Mouse (Mus musculus): ENCODE measurements around the gene Lss. TPM values are rescaled to one million over a fixed set of nuclear protein-coding genes. Genes with fewer than 3 reads are reported as not detected.

The Lss gene
- 10 to 100 TPM; 49.1 to 67.2 (median 58.5) TPM for total RNA-seq (2022)

- DNase-seq (ENCODE audit: low spot score in 2 of 2) = peak; percentile 86 to 98
These were observed at the start of gene Lss for GRCm38 (mm10) chr10:76531375-76531774. Lss (plus strand) TSS chr10:76531588.

DNA sequence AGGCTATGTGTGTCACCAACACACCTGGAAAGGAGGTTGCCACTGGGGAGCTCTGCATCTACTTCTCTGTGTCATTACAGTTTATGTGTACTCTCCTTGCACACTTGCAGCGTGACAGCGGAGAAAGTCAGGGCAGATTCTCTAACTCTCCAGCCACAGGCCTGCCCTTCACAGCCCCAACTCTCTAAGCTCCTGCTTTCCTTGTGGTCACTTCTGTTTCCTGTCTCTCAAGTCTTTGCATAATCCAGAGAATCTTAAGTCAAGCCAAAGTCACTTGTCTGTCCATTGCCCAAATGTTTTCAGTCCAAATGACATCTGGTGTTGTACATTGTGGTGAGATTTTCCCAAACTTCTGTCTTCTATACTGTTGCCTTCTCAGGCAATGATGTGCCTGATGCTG, 45.1 kb upstream of the Lss start:
- no peak for DNase-seq (ENCODE audit: low spot score in 2 of 2)

DNA sequence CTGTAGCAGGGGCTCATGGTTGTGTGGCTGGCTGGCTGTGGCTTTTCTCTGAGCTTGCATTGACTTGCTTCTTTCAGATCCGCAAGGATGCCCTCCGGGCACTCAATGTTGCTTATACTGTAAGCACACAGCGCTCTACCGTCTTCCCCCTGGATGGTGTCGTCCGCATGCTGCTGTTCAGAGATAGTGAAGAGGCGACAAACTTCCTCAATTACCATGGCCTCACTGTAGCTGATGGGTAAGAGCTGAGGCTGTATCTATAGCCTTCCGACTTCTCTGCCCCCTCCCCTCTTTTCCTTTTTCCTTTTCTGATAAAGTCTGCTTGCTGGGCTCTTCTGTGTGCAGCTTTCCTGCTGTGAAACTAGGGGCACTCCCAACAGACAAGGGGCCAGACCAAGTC, 43.1 kb upstream of the Lss start:
- no peak for DNase-seq (ENCODE audit: low spot score in 2 of 2)

DNA sequence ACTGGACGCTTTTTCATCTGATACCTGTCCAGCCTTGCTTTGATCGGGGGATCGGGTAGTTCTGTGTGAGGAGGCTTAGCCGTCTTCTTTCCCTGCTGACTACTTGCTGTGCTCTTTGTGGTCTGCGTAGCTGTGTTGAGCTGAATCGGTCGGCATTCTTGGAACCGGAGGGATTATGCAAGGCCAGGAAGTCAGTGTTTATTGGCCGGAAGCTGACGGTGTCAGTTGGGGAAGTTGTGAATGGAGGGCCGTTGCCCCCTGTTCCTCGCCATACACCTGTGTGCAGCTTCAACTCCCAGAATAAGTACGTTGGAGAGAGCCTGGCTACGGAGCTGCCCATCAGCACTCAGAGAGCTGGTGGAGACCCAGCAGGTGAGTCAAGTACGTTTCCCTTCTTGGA, 42.2 kb upstream of the Lss start:
- no peak for DNase-seq (ENCODE audit: low spot score in 2 of 2)

DNA sequence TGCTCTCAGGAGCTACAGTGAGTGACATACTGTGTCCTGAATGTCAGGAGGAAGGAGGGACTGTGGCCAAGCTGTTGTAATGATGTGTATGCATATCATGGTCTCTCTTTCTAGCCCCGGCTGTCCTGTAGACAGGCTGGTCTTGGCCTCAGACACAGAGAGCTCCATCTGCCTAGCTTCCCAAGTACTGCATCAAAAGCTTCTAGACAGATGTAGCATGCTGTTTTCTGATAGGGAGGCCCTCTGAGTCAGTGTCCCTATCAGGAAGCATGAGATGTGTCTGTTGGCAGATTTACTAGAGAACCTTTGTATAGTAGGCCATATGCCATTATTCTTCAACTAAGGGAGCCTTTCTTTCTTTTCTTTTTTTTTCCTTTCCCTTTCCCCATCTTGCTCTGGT, 37.9 kb upstream of the Lss start:
- no peak for DNase-seq (ENCODE audit: low spot score in 2 of 2)

GRCm38 (mm10) chr10:76495501-76495900, 35.9 kb upstream of the Lss start:
- DNase-seq (ENCODE audit: low spot score in 2 of 2) = no peak

DNA sequence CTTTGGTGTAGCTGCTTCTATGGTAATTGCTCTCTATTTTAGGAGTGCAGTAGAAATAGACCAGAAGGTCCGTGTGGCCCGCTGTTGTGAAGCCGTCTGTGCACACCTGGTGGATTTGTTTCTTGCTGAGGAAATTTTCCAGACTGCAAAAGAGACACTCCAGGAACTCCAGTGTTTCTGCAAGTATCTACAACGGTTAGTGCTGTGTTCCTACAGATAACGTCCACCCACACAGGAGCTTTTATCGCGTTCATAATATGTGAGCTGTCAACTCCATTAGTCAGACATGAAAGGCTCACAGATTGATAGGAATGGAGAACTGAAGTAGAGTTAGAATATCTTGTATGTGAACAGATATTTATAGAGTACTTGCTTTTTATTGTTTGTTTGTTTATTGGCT, 35.0 kb upstream of the Lss start:
- DNase-seq (ENCODE audit: low spot score in 2 of 2) = no peak

GRCm38 (mm10) chr10:76497522-76497921, 33.9 kb upstream of the Lss start:
- DNase-seq (ENCODE audit: low spot score in 2 of 2) = no peak

DNA sequence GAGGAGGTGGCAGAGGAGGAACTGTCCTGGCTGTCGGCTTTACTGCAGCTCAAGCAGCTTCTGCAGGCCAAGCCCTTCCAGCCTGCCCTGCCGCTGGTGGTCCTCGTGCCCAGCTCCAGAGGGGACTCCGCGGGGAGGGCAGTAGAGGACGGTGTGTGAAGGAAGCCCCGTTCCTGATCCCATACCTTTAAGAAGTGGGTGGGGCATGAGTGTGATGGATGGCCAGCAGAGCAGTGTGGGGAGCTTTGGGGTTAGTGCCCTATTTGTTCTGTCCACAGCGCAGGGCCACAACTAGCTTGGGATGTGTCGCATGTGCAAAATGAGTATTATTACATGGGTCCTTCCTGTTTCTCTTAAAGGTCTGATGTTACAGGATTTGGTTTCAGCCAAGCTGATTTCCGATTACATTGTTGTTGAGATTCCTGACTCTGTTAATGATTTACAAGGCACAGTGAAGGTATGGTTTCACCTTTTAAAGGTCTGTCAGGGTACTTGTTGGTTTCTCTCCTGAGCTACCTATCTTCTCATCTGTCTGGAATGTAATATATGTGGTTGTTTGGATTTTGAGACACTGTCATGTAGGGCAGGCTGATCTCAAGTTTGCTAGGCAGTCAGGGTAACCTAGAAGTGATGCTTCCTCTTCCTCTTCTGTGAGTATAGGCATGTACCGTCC, 27.0 kb upstream of the Lss start:
- DNase-seq (ENCODE audit: low spot score in 2 of 2) = no peak

DNA sequence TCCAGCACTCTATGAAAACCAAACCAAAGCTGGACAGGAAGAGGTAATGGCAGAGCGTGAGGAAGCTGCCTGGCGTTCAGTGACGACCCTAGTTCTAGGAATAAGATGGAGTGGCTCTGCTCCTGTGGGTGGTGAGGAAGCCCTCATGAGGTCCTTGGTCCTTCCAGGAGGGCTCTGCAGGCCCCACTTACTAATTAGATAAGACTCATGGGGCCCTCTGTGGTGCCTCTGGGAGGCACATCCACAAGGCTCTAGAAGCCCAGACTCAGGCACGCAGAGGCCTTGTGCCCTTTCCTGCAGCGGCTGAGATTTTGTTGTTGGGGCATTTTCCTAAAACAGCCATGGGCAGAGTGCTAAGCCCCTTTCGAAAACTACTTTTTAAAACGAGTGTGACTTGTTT, 25.5 kb upstream of the Lss start:
- no peak for DNase-seq (ENCODE audit: low spot score in 2 of 2)

GRCm38 (mm10) chr10:76512965-76513583, 18.3 kb upstream of the Lss start:
- DNase-seq (ENCODE audit: low spot score in 2 of 2) = no peak

DNA sequence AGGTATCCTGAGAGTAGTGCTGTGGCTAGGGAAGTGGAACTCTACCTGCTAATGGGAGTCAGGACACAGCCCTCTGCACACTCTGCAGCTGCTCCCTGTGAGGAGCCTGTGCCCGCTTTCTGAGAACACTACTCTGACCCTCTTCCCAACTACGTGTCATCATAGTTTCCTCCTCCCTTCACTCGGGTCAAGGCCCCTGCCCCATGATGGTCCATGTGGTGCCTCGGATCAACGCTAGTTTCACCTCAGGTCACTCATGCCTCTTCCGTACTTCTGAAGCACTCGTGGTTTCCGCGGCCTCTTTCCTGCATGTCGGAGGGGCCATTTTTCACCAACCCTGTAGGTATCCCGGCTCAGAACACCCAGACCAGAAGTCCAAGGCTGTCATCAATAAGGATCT, 466 bp upstream of the Lss start:
- no peak for DNase-seq (ENCODE audit: low spot score in 2 of 2)

- DNase-seq (ENCODE audit: low spot score in 2 of 2) = no peak
These were observed 440 bp downstream of the Lss start for GRCm38 (mm10) chr10:76531828-76532227.

DNA sequence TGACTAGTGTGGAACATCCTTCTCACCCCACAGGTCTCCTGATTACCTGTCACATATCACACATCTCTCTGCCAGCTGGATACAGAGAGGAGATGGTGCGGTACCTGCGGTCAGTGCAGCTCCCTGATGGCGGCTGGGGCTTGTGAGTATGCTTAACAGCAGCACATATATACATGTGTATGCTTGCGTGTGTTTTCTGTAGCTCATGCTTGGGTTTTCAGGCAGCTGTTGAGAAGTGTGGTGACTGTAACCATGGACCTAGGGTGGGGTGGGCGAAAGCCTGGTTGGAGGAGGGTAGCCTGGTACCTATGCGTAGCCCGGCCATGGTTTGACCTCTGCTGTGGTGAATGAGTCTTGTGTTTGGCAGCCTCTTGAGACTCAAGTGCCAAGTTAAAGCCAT, 4.1 kb downstream of the Lss start:
- DNase-seq (ENCODE audit: low spot score in 2 of 2) = no peak

DNA sequence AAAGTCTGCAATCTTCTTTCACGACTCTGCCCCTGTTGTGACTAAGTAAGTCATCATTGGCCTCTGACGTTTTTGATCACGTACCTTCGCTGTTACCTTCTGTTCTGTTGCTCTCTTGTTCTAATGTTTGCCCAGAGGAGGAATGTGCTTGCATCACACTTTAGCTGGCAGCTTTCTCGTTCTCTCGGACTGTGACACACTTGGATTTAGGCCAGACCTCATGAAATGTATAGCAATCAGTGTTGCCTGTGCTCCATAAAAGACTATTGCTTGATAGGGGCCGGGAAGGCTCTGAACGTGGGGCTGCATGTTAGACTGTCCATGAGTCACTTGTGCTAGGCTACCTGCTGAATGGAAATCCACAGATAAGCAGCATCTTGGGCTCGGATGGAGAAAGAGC, 6.2 kb downstream of the Lss start:
- DNase-seq (ENCODE audit: low spot score in 2 of 2) = no peak

GRCm38 (mm10) chr10:76541336-76542085, 10.1 kb downstream of the Lss start:
- DNase-seq (ENCODE audit: low spot score in 2 of 2) = no peak

DNA sequence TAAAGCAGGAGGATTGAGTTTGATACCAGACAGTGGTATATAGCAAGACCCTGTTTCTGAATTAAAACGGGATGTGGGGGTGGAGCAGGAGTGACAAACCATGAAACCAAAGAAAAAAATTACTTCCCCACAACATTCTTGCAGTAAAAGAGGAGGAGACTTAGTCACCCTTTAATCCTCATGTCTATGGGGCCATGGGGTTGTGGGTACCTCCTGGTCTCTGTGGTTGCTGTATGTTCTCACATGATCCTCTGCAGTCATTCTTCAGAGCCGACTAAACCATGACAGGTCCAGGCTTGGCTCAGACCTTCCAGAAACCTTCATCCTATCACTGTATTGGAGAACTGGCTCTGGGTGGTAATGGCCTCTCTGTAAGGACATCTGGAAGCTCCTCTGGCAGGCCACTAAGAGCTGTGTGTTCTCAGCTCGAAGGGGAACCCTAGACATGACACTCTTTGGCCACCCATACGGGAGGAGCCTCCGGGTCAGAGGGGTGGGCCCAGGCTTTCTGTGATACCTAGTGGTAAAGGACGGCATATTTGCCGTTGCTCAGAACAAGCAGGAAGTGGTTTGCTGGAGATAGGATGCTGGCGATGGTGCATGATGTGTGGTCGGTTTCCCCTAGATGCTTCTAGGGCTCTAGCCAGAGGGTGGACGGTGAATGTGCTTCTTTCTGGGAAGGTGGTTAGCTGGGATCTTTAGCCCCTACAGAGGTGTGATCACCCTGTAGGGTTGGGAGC, 11.4 kb downstream of the Lss start:
- no peak for DNase-seq (ENCODE audit: low spot score in 2 of 2)

- no peak for DNase-seq (ENCODE audit: low spot score in 2 of 2)
These were observed 15.2 kb downstream of the Lss start for GRCm38 (mm10) chr10:76546566-76546965.

GRCm38 (mm10) chr10:76548218-76548617, 16.8 kb downstream of the Lss start:
- no peak for DNase-seq (ENCODE audit: low spot score in 2 of 2)

DNA sequence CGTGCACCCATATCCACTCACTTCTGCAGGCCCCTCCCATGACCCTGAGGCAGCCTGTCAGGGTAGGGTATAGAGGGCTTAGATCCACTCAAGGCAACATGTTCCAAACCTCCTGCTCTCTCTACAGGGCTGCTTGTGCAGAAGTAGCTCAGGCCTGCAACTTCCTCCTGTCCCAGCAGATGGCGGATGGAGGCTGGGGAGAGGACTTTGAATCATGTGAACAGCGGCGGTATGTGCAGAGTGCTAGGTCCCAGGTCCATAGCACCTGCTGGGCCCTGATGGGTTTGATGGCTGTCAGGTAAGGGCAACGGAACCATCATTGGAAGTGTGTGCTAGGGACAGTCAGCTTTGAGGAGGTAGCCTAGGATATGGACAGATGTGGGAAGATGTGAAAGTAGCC, 19.1 kb downstream of the Lss start:
- no peak for DNase-seq (ENCODE audit: low spot score in 2 of 2)

DNA sequence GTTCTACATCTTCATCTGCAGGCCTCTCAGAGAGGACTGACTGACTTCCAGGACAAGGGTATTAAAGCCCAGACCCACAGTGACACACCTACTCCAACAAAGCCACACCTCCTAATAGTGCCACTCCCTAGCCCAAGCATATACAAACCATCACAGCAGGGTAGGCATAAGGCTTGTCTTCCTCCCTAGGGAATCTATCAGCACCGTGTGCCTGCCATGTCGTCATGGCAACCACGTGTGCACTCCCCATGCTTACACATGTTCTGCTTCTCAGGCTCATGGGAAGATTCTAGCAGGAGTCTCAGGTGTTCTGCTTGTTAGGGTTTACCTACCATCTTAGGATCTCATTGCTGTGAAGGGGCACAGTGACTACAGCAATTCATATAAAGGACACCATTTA, 20.2 kb downstream of the Lss start:
- no peak for DNase-seq (ENCODE audit: low spot score in 2 of 2)

DNA sequence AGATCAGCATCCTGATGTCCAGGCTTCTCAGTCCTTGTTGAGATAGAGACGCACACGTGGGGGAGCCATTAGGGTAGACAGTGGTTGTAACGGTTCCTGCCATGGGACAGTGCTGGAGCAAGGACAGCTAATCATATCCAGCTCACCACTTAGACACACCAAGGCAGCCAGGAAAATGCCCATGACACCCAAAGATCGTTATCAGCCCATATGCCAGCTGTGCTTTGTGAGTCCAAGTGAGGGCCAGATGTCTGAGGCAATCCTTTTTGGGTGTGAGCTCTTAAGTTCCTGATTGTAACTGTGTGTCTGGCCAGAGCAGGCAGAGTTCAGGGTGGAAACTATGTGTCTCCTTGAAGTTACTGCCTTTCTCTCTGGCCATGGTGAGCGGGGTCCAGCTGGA, 22.7 kb downstream of the Lss start:
- no peak for DNase-seq (ENCODE audit: low spot score in 2 of 2)
